Mouse (Mus musculus) stomach, postnatal 0 days (tissue): ENCODE data around the gene Adamts17. TPM values are rescaled to one million over a fixed set of nuclear protein-coding genes. Genes with fewer than 3 reads are reported as not detected.

Experiments
- ATAC-seq: fragments of 200-750 bp; cut with Nextera tagmentation; 2 replicates; pipeline ENCODE4 v1.8.0; 2017; ENCODE audit not compliant: low FRiP score, low TSS enrichment
- DNase-seq: peaks from one replicate; pipeline ENCODE4 v3.0.0-alpha.2; 2016; ENCODE audit warnings: low spot score
- H3K27ac ChIP-seq: fragments of 300-500 bp; sonication (generic); replicated peaks from 2 replicates; pipeline ENCODE4 v1.5.1; 2014; ENCODE audit warnings: mild to moderate bottlenecking, control low read depth
- H3K27me3 ChIP-seq: fragments of 300-500 bp; sonication (generic); 2 replicates; pipeline ENCODE4 v1.6.1; 2014; ENCODE audit warnings: low read length; ENCODE audit not compliant: control insufficient read depth, insufficient read depth
- H3K36me3 ChIP-seq: fragments of 300-500 bp; sonication (generic); 2 replicates; pipeline ENCODE4 v1.6.1; 2014; ENCODE audit warnings: low read length, mixed read lengths; ENCODE audit not compliant: control insufficient read depth, insufficient read depth
- H3K4me1 ChIP-seq: fragments of 300-500 bp; sonication (generic); replicated peaks from 2 replicates; pipeline ENCODE4 v1.6.1; 2014; ENCODE audit warnings: antibody characterized with exemption; ENCODE audit not compliant: control insufficient read depth, insufficient read depth
- H3K4me2 ChIP-seq: fragments of 300-500 bp; sonication (generic); replicated peaks from 2 replicates; pipeline ENCODE4 v1.6.1; 2014; ENCODE audit warnings: low read depth, mild to moderate bottlenecking, control low read depth, moderate library complexity
- H3K4me3 ChIP-seq: fragments of 300-500 bp; sonication (generic); 2 replicates; pipeline ENCODE4 v1.5.1; 2014; ENCODE audit warnings: low read depth, low read length, control low read depth
- H3K9ac ChIP-seq: fragments of 300-500 bp; sonication (generic); 2 replicates; pipeline ENCODE4 v1.6.1; 2014; ENCODE audit warnings: mild to moderate bottlenecking, low read length, control low read depth, mixed read lengths
- H3K9me3 ChIP-seq: fragments of 300-500 bp; sonication (generic); 2 replicates; pipeline ENCODE4 v1.6.1; 2016; ENCODE audit warnings: low read length; ENCODE audit not compliant: control insufficient read depth
- CTCF ChIP-seq: IDR thresholded peaks from 2 replicates; pipeline ENCODE4 v1.5.1; 2016; ENCODE audit warnings: antibody characterized with exemption, low read depth, mild to moderate bottlenecking, moderate library complexity
- EP300 ChIP-seq: optimal IDR thresholded peaks from 2 replicates; pipeline ENCODE3; 2016; ENCODE audit warnings: antibody characterized with exemption
- WGBS: fragments of 180-500 bp; shearing (Covaris S2); extraction: QIAGEN DNeasy Blood & Tissue Kit; methylation state at CpG from one replicate; pipeline ENCODE4 v1.1.7; 2014; 5-methylcytosine and 5-hydroxymethylcytosine counted together
- polyA plus RNA-seq: library from polyadenylated mRNA; unstranded; fragments of >200 nt; fragmentation: Nextera tagmentation; extraction: Ambion mirVana; gene quantifications from 2 replicates; pipeline ENCODE4 v1.2.1, GENCODE M21; 2015

The Adamts17 gene
- polyA plus RNA-seq, 1 experiment from 2014 or later = 2.4 TPM

- DNase-seq (no peak), ATAC-seq (no peak)
- no peaks in the 10 kb centered on the region for H3K36me3 ChIP-seq
- H3K4me2 ChIP-seq = no peak overlapping the region
- H3K27ac ChIP-seq = no peak overlapping the region
- no peak overlapping the region for H3K9ac ChIP-seq
- H3K4me1 ChIP-seq = no peaks in the 10 kb centered on the region
- 95% methylated on average over 5 of the region's 5 CpGs for WGBS
- H3K4me3 ChIP-seq = no peak overlapping the region
- TF ChIP-seq EP300 (no peak), CTCF (no peak)
- no peaks in the 10 kb centered on the region for H3K27me3 ChIP-seq
- no peaks in the 10 kb centered on the region for H3K9me3 ChIP-seq
Measured at GRCm38 (mm10) chr7:67027696-67028095, 188.2 kb downstream of the Adamts17 start.

GRCm38 (mm10) chr7:67028902-67029301 lies 189.4 kb downstream of the Adamts17 start:
- Histone ChIP-seq H3K9me3 (no peaks in the 10 kb centered on the region), H3K27me3 (no peaks in the 10 kb centered on the region), H3K4me1 (no peaks in the 10 kb centered on the region), H3K9ac (no peak overlapping the region), H3K4me3 (no peak overlapping the region), H3K36me3 (no peaks in the 10 kb centered on the region), H3K27ac (no peak overlapping the region), H3K4me2 (no peak overlapping the region)
- DNase-seq (no peak), ATAC-seq (no peak)
- WGBS = 74% methylated on average over 4 of the region's 4 CpGs
- TF ChIP-seq EP300 (no peak), CTCF (no peak)

GRCm38 (mm10) chr7:67029481-67029880 lies 189.9 kb downstream of the Adamts17 start:
- TF ChIP-seq CTCF (no peak), EP300 (no peak)
- ATAC-seq = no peak
- Histone ChIP-seq H3K9ac (no peak overlapping the region), H3K9me3 (no peaks in the 10 kb centered on the region), H3K36me3 (no peaks in the 10 kb centered on the region), H3K4me2 (no peak overlapping the region), H3K4me3 (no peak overlapping the region), H3K27ac (no peak overlapping the region), H3K27me3 (no peaks in the 10 kb centered on the region), H3K4me1 (no peaks in the 10 kb centered on the region)
- 95% methylated on average over 14 of the region's 14 CpGs for WGBS
- DNase-seq = no peak

GRCm38 (mm10) chr7:67031284-67031683 lies 191.7 kb downstream of the Adamts17 start:
- Histone ChIP-seq H3K9ac (no peak overlapping the region), H3K27me3 (no peaks in the 10 kb centered on the region), H3K9me3 (no peaks in the 10 kb centered on the region), H3K4me3 (no peak overlapping the region), H3K4me1 (no peaks in the 10 kb centered on the region), H3K4me2 (no peak overlapping the region), H3K36me3 (no peaks in the 10 kb centered on the region), H3K27ac (no peak overlapping the region)
- TF ChIP-seq EP300 = no peak
- TF ChIP-seq CTCF = no peak
- WGBS = 62% methylated on average over 2 of the region's 2 CpGs
- DNase-seq (no peak), ATAC-seq (no peak)

- ATAC-seq (no peak), DNase-seq (no peak)
- no peak for TF ChIP-seq CTCF
- TF ChIP-seq EP300 = no peak
- Histone ChIP-seq H3K27me3 (no peaks in the 10 kb centered on the region), H3K27ac (no peak overlapping the region), H3K9me3 (no peaks in the 10 kb centered on the region), H3K4me2 (no peak overlapping the region), H3K36me3 (no peaks in the 10 kb centered on the region), H3K4me1 (no peaks in the 10 kb centered on the region), H3K4me3 (no peak overlapping the region), H3K9ac (no peak overlapping the region)
Measured at GRCm38 (mm10) chr7:67032616-67033015, 193.1 kb downstream of the Adamts17 start.

- WGBS = 63% methylated on average over 2 of the region's 2 CpGs
- H3K4me1 ChIP-seq = no peaks in the 10 kb centered on the region
- peak overlapping the region; percentile 35; the same call in 1 of the 2 replicates for H3K27ac ChIP-seq
- no peak overlapping the region for H3K4me3 ChIP-seq
- DNase-seq (peak; percentile 29), ATAC-seq (peak; percentile 91)
- H3K9ac ChIP-seq = no peak overlapping the region
- H3K36me3 ChIP-seq = no peaks in the 10 kb centered on the region
- TF ChIP-seq EP300 (no peak), CTCF (no peak)
- no peaks in the 10 kb centered on the region for H3K9me3 ChIP-seq
- H3K4me2 ChIP-seq = no peak overlapping the region
- H3K27me3 ChIP-seq = no peaks in the 10 kb centered on the region
Measured at GRCm38 (mm10) chr7:67034369-67034768, 194.8 kb downstream of the Adamts17 start.
